Mouse (Mus musculus) embryonic facial prominence, embryonic 12.5 days (tissue): Measurements from ENCODE around the gene Pmfbp1. TPM values are rescaled to one million over a fixed set of nuclear protein-coding genes. Genes with fewer than 3 reads are reported as not detected.
A peak's percentile ranks its signal among the peaks of the same experiment; 100 is the strongest.

Experiments used
- ATAC-seq: fragments of 200-750 bp; cut with Nextera tagmentation; 2 replicates; pipeline ENCODE4 v1.8.0; 2017; ENCODE audit not compliant: insufficient number of reproducible peaks, insufficient read depth, low FRiP score, low TSS enrichment
- H3K27ac ChIP-seq: fragments of 300-500 bp; sonication (generic); 2 replicates; pipeline ENCODE4 v1.5.1; 2016; ENCODE audit warnings: mild to moderate bottlenecking
- H3K27me3 ChIP-seq: fragments of 300-500 bp; sonication (generic); 2 replicates; pipeline ENCODE4 v1.6.1; 2016; ENCODE audit warnings: mild to moderate bottlenecking, moderate library complexity
- H3K36me3 ChIP-seq: fragments of 300-500 bp; sonication (generic); 2 replicates; pipeline ENCODE4 v1.6.1; 2016; ENCODE audit warnings: mild to moderate bottlenecking
- H3K4me1 ChIP-seq: fragments of 300-500 bp; sonication (generic); 2 replicates; pipeline ENCODE4 v1.6.1; 2016
- H3K4me2 ChIP-seq: fragments of 300-500 bp; sonication (generic); replicated peaks from 2 replicates; pipeline ENCODE4 v1.6.1; 2016; ENCODE audit warnings: mild to moderate bottlenecking, moderate library complexity
- H3K4me3 ChIP-seq: fragments of 300-500 bp; sonication (generic); 2 replicates; pipeline ENCODE4 v1.5.1; 2016; ENCODE audit warnings: mild to moderate bottlenecking
- H3K9ac ChIP-seq: fragments of 300-500 bp; sonication (generic); 2 replicates; pipeline ENCODE4 v1.6.1; 2016; ENCODE audit warnings: mild to moderate bottlenecking, moderate library complexity
- H3K9me3 ChIP-seq: fragments of 300-500 bp; sonication (generic); 2 replicates; pipeline ENCODE4 v1.6.1; 2016; ENCODE audit warnings: mild to moderate bottlenecking, moderate library complexity
- WGBS: fragments of 180-500 bp; shearing (Covaris S2); methylation state at CpG from one replicate; pipeline ENCODE4 v1.1.7; 2016; 5-methylcytosine and 5-hydroxymethylcytosine counted together
- polyA plus RNA-seq: library from polyadenylated mRNA; unstranded; fragments of >200 nt; fragmentation: Nextera tagmentation; extraction: Ambion mirVana; gene quantifications from 2 replicates; pipeline ENCODE4 v1.2.1, GENCODE M21; 2016

Gene Pmfbp1
- polyA plus RNA-seq, 1 experiment from 2014 or later: not detected

GRCm38 (mm10) chr8:109565498-109566333 lies 71.9 kb downstream of the Pmfbp1 start, which contains the start of the genes Dhx38 and Txnl4b:
Dhx38 (minus strand) TSS chr8:109565861.
Txnl4b (plus strand) TSS chr8:109565892.
- Histone ChIP-seq H3K4me3 (peak within 1 kb of the TSS; percentile 76), H3K27me3 (no peaks in the 10 kb centered on the region), H3K9me3 (no peaks in the 10 kb centered on the region), H3K9ac (peak within 1 kb of the TSS; percentile 91), H3K4me1 (peaks cover 15% of the 10 kb centered on the region; the same call in 1 of the 2 replicates), H3K36me3 (peaks cover 31% of the 10 kb centered on the region), H3K4me2 (peak within 1 kb of the TSS; percentile 72), H3K27ac (peak within 1 kb of the TSS; percentile 89)
- under 1% methylated on average over 52 of the region's 52 CpGs for WGBS
- ATAC-seq: peak; percentile 100

GRCm38 (mm10) chr8:109571139-109571538 lies 77.3 kb downstream of the Pmfbp1 start:
- Histone ChIP-seq H3K36me3 (peaks cover 15% of the 10 kb centered on the region; the same call in 1 of the 2 replicates), H3K27me3 (no peaks in the 10 kb centered on the region), H3K9ac (no peak overlapping the region), H3K9me3 (no peaks in the 10 kb centered on the region), H3K4me2 (no peak overlapping the region), H3K4me1 (peaks cover 6% of the 10 kb centered on the region; the same call in 1 of the 2 replicates), H3K4me3 (no peak overlapping the region), H3K27ac (no peak overlapping the region)
- no peak for ATAC-seq
- 89% methylated on average over 12 of the region's 12 CpGs for WGBS

GRCm38 (mm10) chr8:109576311-109576710 lies 82.5 kb downstream of the Pmfbp1 start:
- no peak overlapping the region for H3K4me2 ChIP-seq
- H3K27me3 ChIP-seq: no peaks in the 10 kb centered on the region
- no peaks in the 10 kb centered on the region for H3K9me3 ChIP-seq
- no peaks in the 10 kb centered on the region for H3K4me1 ChIP-seq
- ATAC-seq: no peak
- no peak overlapping the region for H3K9ac ChIP-seq
- no peak overlapping the region for H3K4me3 ChIP-seq
- no peak overlapping the region for H3K27ac ChIP-seq
- 77% methylated on average over 4 of the region's 4 CpGs for WGBS
- 0 out of 2 replicates have a peak, but pooled peaks cover 3% of the 10 kb centered on the region for H3K36me3 ChIP-seq

GRCm38 (mm10) chr8:109578900-109579301 lies 85.1 kb downstream of the Pmfbp1 start, which contains the start of gene Hp:
Hp (minus strand) TSS chr8:109579172.
- no peak within 1 kb of the TSS for H3K4me2 ChIP-seq
- H3K9me3 ChIP-seq: no peaks in the 10 kb centered on the region
- ATAC-seq: no peak
- no peaks in the 10 kb centered on the region for H3K4me1 ChIP-seq
- no peak within 1 kb of the TSS for H3K27ac ChIP-seq
- H3K27me3 ChIP-seq: no peaks in the 10 kb centered on the region
- H3K9ac ChIP-seq: no peak within 1 kb of the TSS
- WGBS: 65% methylated on average over 8 of the region's 8 CpGs
- H3K36me3 ChIP-seq: no peaks in the 10 kb centered on the region
- H3K4me3 ChIP-seq: no peak within 1 kb of the TSS

- no peak overlapping the region for H3K9ac ChIP-seq
- no peaks in the 10 kb centered on the region for H3K9me3 ChIP-seq
- no peak overlapping the region for H3K4me2 ChIP-seq
- no peak overlapping the region for H3K27ac ChIP-seq
- WGBS: 82% methylated on average over 4 of the region's 4 CpGs
- no peaks in the 10 kb centered on the region for H3K4me1 ChIP-seq
- ATAC-seq: no peak
- no peaks in the 10 kb centered on the region for H3K36me3 ChIP-seq
- H3K27me3 ChIP-seq: no peaks in the 10 kb centered on the region
- H3K4me3 ChIP-seq: no peak overlapping the region
These were observed 90.5 kb downstream of the Pmfbp1 start for GRCm38 (mm10) chr8:109584293-109584692.

GRCm38 (mm10) chr8:109584830-109585229 lies 91.0 kb downstream of the Pmfbp1 start:
- Histone ChIP-seq H3K4me3 (no peak overlapping the region), H3K4me2 (no peak overlapping the region), H3K27me3 (no peaks in the 10 kb centered on the region), H3K36me3 (no peaks in the 10 kb centered on the region), H3K9me3 (no peaks in the 10 kb centered on the region), H3K27ac (no peak overlapping the region), H3K4me1 (no peaks in the 10 kb centered on the region), H3K9ac (no peak overlapping the region)
- ATAC-seq: no peak
- WGBS: 95% methylated on average over 3 of the region's 3 CpGs

GRCm38 (mm10) chr8:109585652-109586051 lies 91.8 kb downstream of the Pmfbp1 start:
- H3K9ac ChIP-seq: no peak overlapping the region
- no peaks in the 10 kb centered on the region for H3K4me1 ChIP-seq
- H3K27me3 ChIP-seq: no peaks in the 10 kb centered on the region
- H3K4me3 ChIP-seq: no peak overlapping the region
- H3K4me2 ChIP-seq: no peak overlapping the region
- no peak overlapping the region for H3K27ac ChIP-seq
- H3K36me3 ChIP-seq: no peaks in the 10 kb centered on the region
- H3K9me3 ChIP-seq: no peaks in the 10 kb centered on the region
- ATAC-seq: no peak

- Histone ChIP-seq H3K36me3 (peaks cover 6% of the 10 kb centered on the region; the same call in 1 of the 2 replicates), H3K27me3 (no peaks in the 10 kb centered on the region), H3K27ac (no peak overlapping the region), H3K9ac (no peak overlapping the region), H3K4me1 (no peaks in the 10 kb centered on the region), H3K4me2 (no peak overlapping the region), H3K4me3 (no peak overlapping the region), H3K9me3 (no peaks in the 10 kb centered on the region)
- ATAC-seq: no peak
- WGBS: 67% methylated on average over 7 of the region's 7 CpGs
These were observed 93.2 kb downstream of the Pmfbp1 start for GRCm38 (mm10) chr8:109586972-109587504.

GRCm38 (mm10) chr8:109590901-109591300 lies 97.1 kb downstream of the Pmfbp1 start:
- H3K9me3 ChIP-seq: no peaks in the 10 kb centered on the region
- no peak overlapping the region for H3K4me2 ChIP-seq
- no peak for ATAC-seq
- 84% methylated on average over 9 of the region's 9 CpGs for WGBS
- H3K4me1 ChIP-seq: no peaks in the 10 kb centered on the region
- no peak overlapping the region for H3K27ac ChIP-seq
- no peak overlapping the region for H3K4me3 ChIP-seq
- no peak overlapping the region for H3K9ac ChIP-seq
- no peaks in the 10 kb centered on the region for H3K27me3 ChIP-seq
- H3K36me3 ChIP-seq: peaks cover 35% of the 10 kb centered on the region

- no peak overlapping the region for H3K27ac ChIP-seq
These were observed 97.5 kb downstream of the Pmfbp1 start for GRCm38 (mm10) chr8:109591367-109591766.

GRCm38 (mm10) chr8:109592164-109592563 lies 98.3 kb downstream of the Pmfbp1 start:
- Histone ChIP-seq H3K27me3 (no peaks in the 10 kb centered on the region), H3K4me1 (no peaks in the 10 kb centered on the region), H3K27ac (no peak overlapping the region), H3K36me3 (peaks cover 36% of the 10 kb centered on the region), H3K9ac (no peak overlapping the region), H3K4me2 (no peak overlapping the region), H3K9me3 (no peaks in the 10 kb centered on the region), H3K4me3 (no peak overlapping the region)
- 93% methylated on average over 5 of the region's 5 CpGs for whole genome bisulfite sequencing
- no peak for ATAC-seq

More at GRCm38 (mm10) chr8:109591367-109591766, 97.5 kb downstream of the Pmfbp1 start:
- Histone ChIP-seq H3K36me3 (peaks cover 36% of the 10 kb centered on the region), H3K4me2 (no peak overlapping the region), H3K27me3 (no peaks in the 10 kb centered on the region), H3K9me3 (no peaks in the 10 kb centered on the region), H3K4me3 (no peak overlapping the region), H3K4me1 (no peaks in the 10 kb centered on the region), H3K9ac (no peak overlapping the region)
- WGBS: 87% methylated on average over 3 of the region's 3 CpGs
- no peak for ATAC-seq
